Mouse (Mus musculus) lung, adult 2 months (tissue): ENCODE data around the gene Ccdc78.

Experiments used
- CTCF ChIP-seq: fragments of 200-500 bp; IDR thresholded peaks from 2 replicates; pipeline ENCODE4 v1.5.1; 2011; ENCODE audit warnings: mild to moderate bottlenecking, low read length, control low read depth; ENCODE audit not compliant: insufficient read depth
- POLR2A ChIP-seq: fragments of 200-500 bp; IDR thresholded peaks from 2 replicates; pipeline ENCODE4 v1.6.1; 2011; ENCODE audit warnings: low read depth, mild to moderate bottlenecking, control low read depth, low read length, borderline replicate concordance; ENCODE audit errors: extremely low read depth

GRCm38 (mm10) chr17:25756378-25757242 is 29.8 kb upstream of the Ccdc78 start:
- TF ChIP-seq CTCF (no peak), POLR2A (no peak)
